Mouse (Mus musculus): Measurements from ENCODE around the gene Dscaml1. TPM values are rescaled to one million over a fixed set of nuclear protein-coding genes. Genes with fewer than 3 reads are reported as not detected.
A peak's percentile ranks its signal among the peaks of the same experiment; 100 is the strongest.

Gene Dscaml1
- total RNA-seq, 2 experiments from 2014 or later: 88.0 to 91.7 TPM

DNA sequence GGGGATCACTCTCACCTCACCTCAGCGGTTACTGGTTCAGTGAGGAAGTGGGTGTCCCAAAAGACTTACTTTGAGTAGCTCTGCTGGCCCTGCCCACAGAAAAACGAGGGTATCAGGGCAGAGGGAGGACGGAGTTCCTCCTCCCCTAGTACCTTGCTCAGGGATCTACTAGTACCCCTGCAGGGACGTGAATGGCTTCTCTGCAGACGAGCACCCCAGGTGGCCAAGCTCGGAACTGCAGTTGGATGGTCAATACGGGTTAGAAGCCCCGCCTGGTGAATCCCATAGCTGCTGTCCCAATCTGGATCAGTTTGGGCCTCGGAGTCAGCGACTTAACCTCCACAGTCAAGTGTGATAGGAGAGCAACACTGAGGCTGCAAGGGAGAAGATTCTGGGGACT, 14.1 kb upstream of the Dscaml1 start:
- peak; percentile 85 to 86 for DNase-seq

DNA sequence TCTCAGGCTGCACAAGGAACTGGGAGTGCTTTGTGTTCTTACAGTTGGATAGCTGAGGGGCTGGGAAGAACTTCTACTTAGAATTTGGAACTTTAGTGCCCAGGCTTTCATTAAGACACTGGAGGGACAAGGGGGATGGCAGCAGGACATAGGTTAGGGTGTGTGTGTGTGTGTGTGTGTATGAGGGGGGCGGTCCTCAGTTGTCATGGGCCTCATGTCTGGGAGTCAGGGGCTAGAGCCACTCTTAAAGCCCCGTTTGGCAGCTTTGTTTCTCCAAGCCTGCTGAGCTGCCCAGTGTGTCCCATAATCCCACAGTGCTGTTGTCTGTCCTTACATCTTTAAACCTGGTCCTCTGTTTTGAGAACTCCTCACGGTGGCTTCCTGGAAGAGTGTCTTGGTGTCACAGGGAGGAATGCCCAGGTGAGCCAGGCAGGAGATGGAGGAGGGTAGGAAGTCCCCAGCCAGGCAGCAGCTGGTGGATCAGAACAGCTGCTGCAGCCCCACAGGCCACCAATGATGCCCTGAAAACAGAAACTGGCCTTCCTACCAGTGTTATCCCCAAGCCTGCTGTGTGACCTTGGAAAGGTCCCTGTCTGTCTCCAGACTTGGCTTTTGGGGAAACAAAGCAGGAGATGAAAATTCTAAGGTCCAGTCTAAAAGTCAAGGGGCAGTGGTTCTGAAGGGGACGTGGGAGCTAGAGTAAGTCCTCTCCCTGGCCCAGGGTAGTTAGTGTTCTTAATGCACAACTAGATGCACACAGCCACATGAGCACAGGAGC, 13.5 kb upstream of the Dscaml1 start:
- no peak for DNase-seq

DNA sequence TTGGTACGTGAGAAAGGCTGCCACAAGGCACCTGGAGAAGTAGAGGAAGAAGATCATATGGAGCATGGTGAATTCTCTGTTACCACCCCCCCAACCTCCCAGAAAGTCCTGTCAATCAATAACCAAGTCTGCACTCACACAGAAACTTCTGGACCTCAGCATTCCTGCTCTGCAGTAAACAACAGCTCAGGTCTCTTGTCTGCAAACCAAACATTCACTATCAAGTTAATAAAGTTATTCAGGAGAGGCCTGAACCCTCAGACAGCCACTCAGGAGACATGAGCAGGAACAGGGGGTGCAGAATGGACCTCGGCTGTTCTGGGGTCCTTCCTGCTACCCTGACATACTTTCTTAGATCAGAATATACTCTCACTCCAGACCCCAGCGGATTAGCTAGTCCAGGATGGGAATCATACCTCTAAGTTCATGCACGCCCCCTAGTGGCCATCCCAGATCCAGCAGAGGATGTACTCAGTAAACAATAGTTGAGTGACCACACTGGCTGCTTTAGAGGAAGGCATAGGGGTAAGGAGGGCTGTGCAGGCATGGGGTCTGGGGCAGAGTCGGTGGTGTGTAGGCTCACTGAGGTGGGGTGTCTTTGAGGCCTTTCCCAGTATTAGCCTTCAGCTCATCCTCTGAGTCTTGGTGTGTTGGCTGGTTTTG, 12.8 kb upstream of the Dscaml1 start:
- DNase-seq: no peak

DNA sequence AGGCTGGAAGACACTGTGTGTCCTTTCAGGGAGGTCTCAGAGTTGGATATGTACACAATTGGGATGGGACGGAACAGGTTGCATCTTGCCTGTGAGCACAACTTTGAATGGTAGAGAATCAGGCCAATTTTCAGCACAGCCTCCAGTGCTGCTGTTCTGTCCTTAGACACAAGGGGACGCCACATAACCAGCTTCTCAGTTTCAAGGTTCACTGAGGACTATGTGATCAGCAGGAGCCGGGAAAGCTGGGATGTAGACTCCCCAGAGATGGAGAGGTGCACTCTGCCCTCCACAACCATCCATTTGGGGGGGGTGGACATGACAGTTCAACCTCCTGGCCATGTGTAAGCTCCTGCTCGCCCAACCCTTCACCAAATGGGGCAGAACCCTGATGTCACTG, 10.5 kb upstream of the Dscaml1 start:
- DNase-seq: peak; percentile 76 to 81

DNA sequence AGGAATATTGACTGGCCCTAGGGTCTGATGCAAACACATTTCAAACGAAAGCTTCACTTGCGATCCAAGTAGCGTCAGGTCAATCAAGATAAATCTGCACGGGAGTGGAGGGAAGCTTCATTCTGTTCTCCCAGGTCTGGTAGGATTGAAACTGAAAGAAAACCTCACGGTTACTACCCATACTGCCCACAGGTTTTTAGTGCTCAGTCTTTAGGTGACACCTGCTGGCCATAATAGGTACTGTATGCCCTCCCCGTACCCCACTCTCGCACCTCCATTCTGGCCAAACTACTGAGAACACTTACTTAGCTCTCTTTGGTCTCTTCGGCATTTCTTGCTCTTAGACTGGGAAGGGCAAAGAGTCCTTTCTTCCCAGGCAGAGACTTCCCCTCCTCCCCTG, 9.2 kb upstream of the Dscaml1 start:
- peak in 1 of 2 experiments; percentile 45 for DNase-seq

DNA sequence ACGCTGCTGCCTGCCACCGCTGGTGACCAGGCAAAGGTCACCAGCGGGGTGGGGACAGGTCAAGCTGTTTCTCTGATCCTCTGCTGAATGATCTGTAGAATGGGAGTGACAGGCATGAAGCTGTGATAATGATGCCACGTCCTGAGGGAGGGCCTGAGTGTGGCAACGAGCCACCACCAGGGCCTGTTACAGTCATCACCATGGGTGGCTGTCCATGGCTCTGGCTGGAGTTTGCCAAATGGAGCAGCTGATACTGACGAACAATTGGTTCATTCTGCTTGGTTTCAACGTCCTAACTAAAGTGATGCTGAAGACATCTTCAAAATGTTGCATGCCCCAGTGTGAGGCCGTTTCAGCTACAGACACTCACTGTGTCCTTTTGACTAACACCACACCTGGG, 8.2 kb upstream of the Dscaml1 start:
- no peak for DNase-seq

DNA sequence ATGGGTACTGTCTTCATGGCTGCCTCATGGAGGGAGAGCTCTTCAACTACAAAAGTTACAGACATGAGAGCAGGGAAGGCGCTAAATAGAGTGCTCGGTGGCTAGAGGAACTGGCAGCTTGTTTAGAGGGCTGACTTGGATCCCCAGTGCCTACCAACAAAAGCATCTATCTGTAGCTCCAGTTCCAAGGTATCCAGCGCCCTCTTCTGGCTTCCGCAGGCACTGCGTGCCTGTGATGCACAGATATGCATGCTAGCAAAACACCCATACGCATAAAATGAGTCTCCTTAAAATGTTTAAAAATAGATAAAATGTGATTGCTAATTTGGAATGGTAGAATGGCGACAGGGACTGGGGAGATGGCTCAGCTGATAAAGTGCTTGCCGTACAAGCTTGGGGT, 5.2 kb upstream of the Dscaml1 start:
- DNase-seq: no peak

DNA sequence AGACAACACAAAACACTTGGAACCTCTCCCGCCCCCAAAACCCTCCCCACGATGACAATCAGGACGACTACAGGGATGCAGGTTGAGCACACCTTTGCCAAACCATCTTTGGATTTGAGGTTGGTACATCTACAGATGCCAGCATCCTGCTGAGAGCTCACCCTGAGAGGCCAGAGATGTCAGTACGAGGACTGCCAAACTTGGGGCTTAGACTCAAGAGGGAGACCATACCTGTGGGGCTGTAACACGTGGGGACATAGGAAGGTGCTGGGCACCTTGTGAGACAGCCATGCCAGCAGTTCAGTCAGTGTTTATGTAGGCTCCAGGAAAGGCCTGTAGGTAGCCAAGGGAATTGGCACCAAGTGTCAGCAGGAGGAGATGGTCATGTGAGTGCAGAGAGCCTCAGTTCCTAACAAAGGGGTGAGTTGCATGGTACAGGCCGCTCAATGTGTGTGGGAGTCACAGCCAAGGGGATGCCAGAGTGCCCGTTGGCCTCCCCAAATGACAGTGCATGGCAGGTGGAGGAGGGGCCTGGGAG, 3.6 kb upstream of the Dscaml1 start:
- no peak for DNase-seq

DNA sequence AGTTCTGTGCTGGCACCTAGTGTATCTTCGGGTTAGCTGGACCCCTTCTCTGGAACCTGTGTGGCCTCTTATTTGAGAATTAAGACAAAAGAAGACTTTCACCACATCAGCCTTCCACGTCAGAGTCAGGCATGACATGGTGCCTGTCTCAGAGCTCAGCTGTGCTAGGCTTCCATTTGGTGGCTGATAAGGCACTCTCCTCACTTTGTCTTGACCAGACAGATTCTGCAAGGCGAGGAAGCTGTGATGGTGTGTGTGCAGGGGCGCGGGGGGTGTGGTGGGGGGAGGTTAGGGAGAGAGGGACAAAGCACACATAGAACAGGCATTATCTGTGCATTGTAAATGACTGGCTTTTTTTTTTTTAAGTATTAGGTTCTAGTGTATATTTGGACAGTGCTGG, 3.0 kb downstream of the Dscaml1 start:
- no peak for DNase-seq

DNA sequence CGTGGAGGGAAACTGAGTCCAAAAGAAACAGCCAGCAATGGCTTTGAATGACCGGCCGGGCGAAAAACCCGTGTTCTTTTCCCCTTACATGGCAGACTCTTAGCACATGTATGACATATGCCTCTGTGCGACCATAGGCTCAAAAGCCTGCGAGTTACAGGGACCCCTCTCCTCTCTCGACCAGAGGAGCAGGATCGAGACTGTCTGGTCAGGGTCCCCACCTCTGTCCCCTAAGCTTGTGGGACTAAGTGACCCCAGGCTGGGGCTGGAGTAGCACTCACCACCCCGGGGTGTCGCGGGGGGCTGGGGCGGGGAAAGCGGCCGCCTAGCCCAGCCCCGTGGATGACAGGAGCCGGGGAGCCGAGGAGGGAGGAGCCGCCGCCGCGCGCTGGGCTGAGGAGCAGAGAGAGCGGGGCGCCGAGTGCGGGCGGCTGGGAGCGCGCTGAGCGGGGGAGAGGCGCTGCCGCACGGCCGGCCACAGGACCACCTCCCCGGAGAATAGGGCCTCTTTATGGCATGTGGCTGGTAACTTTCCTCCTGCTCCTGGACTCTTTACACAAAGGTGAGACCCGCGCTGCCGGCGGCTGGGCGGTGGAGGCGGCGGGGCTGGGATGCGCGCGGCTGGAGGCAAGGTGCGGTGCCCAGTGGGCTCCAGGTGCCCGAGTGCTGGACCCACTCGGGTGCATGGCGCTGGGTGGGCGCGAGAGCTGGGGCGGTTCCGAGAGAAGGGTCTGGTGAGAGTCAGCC, 3.7 kb downstream of the Dscaml1 start:
- DNase-seq: peak; percentile 71 to 72

DNA sequence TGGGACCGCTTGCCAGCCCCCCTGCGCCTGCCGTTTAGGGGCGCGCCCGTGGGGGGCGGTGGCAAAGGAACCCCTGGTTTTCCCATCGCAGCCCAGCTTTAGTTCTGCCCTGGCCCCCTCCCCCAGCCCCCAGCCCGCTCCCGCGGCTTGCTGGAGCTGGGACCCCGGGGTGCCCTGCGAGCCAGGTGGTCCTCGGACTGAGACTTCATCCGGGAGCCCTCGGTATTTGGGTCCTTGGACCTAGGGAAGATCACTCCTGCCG, 4.2 kb downstream of the Dscaml1 start:
- no peak for DNase-seq

DNA sequence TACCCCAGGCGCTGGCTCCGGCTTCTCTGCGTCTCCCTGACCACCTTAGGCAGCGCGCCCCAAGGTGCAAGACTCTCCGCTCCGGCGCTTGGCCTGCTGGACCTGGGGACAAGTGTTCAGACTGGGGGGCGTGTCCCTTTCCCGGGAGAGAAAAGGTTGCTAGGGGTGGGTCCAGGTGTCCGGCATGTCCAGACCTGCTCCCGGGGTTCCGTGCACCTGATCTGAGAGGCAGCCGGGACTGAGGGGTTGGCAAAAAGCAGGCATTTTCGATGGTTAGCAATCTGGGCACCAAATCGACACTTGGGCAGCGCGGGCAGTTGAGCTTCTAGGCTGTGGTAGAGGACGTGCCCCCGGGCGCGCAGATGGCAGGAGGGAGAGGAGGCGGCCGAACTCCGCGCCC, 4.7 kb downstream of the Dscaml1 start:
- no peak for DNase-seq

DNA sequence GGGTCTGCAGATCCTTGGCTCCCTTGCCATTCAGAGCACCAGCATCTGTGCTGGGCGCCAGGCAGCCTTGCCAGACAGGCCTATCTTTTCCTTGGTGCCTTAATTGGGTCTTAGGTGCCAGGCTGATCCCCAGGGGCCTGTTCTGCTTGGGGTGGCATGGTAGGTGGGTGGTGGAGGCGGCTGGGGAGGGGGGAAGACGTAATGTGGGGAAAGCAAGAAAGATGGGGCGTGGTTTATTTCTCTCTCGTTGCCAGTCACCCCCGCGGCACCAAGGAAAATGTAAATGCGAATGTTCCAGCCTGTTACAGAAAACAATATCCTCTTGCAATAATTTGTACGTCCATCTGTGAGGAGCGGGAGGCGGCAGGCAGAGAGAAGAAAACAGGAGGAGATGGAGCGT, 6.2 kb downstream of the Dscaml1 start:
- peak; percentile 66 to 70 for DNase-seq

DNA sequence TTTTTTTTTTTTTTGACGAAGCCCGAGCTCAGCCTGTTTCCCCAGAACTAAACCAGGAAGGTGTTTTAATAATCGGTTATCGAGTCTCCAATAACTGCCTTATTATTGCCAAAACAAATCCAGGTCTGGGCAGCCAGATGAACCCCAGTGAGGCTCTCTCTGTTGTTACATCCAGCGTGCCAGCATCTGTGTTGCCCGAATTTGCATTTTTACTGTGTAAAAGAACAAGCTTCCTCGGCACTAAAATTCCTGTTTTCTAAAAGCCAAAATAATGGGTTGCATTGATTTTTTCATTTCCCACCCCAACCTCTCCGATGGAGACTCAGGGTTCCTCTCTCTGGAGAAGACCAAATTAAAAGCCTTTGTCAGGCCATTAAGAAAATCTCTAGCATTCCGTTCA, 6.7 kb downstream of the Dscaml1 start:
- DNase-seq: no peak

DNA sequence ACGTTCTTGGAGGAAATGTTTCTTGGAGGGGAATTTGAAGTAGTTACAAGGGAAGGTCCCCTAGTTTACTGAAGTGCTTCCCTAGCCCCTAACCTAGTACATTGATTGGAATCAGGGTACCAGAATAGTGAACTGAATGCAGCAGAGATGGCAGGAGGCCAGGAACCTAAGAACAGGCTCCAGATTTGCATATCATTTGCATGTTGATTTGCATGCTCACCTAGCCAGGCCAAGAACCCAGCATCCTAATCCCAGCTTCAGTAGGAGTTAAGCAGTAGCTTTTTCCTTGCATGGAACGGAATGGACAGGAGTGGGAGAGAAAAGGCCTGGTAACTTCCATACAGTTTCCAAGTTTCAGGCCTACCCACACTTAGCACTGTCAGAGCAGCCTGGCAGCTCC, 7.7 kb downstream of the Dscaml1 start:
- DNase-seq: no peak

DNA sequence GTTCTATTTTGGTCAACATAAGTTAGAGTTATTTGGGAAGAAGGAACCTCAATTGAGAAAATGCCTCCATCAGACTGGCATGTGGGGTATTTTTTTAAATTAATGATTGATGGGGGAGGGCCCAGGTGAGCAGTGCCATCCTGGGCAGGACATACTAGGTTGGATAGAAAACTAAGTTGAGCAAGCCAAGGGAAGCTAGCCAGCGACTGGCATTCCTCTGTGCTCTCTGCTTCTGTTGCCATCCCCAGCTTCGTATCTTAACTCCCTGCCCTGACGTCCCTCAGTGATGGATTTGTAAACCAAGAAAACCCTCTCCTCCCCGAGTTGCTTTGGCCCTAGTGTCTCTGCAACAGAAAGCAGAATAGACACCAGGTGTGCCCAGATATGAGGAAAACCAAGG, 12.6 kb downstream of the Dscaml1 start:
- DNase-seq: no peak

DNA sequence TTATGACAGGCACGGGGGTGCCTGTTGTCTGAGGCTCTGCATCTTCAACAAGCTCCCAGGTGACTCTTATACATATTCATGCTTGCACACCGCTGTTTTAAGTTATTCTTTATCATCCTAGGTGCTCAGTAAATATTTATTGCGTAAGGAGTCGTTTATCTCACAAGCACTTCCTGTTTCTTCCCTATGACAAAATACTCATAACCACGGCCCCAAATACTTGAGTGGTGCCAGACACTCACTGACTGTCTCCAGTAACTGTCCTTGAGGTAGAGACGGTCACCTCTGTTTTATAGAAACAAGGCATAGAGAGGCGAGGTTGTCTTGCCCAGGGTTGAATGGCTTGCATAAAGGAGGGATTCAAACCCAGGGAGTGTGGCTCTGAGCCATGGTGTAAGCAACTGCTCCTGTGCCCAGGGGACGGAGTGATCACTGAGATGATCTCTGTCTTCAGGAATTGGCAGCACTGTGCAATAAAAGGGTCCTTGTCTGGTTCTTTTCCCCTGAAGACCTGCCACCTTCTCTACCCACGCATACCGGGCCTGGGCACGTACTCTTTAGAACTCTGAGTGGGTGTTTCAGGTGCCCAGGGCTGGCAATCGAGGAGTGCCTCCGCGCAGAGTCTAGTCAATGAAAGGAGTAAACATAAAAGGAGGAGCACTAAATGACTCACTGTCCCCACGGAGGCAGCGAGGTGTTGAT, 13.8 kb downstream of the Dscaml1 start:
- DNase-seq: no peak

DNA sequence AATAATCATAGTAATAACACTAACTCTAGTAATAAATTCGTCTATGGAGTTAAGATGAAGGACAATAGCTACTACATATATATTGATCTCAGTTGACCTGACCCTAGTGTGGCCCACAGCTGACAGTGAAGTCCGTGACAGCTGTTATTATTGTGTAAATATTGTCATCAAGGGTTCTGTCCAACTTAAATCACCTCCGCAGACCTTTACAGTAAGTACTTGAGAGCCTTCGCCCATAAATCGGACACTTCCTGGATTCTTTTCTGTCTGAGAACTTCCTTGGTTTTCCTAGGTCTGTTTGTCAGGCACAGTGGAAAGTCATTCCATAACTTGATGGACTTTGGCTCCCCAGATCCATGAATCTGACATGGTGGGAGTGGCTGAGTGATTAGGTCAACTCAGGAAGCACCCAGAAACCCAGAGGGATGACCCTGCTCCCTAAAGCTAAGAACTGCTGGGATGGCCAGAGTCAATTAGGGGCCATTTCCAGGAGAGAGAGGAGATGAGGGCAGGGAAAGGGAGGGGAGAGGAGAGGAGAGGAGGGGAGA, 17.9 kb downstream of the Dscaml1 start:
- DNase-seq: no peak

DNA sequence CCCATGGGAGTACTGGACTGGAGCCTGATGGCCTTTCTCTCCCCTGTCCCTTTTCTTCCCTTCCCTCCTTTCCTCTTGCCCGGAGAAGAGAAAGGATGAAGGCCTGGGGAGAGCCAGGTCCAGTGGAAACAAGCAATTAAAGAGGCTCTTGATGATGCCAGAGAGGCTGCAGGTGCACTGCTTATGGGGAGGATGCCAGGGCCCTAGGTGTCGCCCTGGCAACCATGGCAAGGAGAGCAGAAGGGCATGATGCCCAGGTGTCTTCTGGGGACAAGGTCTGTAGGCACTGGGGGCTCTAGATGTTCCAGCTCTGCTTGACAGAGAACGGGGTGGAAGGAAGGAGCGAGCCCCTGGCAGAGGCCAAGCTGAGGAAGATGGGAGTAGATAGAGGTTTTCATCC, 23.2 kb downstream of the Dscaml1 start:
- no peak for DNase-seq

DNA sequence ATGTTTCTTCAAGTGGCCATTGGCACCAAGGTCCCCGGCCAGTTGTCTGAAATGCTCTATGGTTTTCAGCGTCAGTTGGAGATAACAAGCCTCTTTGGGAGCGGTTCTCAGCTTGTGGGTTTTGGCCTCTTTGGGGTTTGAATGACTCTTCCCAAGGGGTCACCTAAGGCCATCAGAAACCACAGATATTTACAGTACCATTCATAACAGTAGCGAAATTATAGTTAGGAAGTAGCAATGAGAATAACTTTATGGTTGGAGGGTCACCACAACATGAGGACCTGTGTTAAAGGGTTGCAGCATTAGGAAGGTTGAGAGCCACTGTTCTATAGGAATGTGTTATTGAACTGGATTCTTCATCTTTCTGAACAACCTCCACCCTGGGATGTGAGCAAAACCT, 24.9 kb downstream of the Dscaml1 start:
- no peak for DNase-seq

DNA sequence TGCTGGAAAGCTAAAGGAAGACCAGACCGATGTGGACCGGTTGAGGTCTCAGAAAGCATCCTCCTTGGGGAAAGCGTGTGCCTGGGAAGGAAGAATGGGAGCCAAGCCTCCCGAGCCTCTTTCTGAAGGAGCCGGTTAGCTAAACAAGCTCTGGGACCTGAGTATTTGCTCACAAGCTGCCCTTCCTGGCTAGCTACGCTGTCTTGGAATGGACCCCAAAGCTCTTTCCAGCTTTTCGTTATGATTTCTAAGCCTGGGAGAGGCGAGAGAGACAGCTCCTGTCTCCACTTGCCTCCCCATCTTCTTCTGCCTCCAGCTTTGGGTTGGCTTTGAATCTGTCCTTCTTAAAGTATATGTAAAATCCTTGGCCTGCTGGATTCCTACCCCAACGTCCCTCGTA, 27.6 kb downstream of the Dscaml1 start:
- no peak for DNase-seq

DNA sequence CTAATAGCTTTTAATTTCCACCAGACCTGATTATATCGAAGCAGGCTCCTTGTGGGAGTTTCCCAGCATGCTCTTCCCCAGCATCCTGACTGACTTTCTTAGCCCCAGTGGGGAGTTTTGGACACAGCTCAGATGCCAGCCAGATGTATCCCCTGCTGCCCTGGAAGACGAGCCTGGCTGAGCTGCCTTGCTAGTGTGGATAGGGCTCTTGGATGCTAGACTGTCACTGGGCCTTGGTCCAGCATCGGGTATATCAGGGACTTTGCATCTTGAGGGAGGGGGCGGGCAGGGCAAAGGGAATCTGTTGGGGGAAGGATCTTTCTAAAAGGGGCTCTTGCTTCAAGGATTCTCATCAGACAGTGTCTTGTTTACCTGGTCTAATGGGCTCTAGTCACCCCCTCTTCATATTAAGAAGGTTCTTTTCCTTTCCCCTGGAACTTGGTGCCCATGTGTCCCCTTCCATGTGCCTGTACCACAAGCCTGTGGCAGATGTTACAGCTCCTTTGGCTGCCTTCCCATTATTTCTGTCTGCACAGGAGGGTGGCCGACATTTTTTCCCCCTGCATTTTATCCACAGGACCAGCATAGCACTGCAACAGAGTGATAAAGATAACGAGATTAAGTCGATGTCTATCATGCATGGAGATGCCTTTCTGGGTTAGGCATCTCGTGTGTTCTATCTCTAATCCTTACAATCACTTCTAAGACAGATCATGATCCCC, 28.6 kb downstream of the Dscaml1 start:
- no peak for DNase-seq
